Mouse (Mus musculus) B cell, adult 2 months (primary cell): ENCODE measurements at regions not wholly inside any gene's neighbourhood (a gene's known extent, or its start where the extent isn't known, plus 50 kb on each side); places are given as distances from the start of the nearest gene placed in this dataset.

Source experiments
- DNase-seq, 2 experiments: peaks; one replicate each; pipeline ENCODE4 v3.0.0; 2022

GRCm38 (mm10) chr14:64511300-64511699 is 407.2 kb downstream of the Prss52 start:
- DNase-seq: no peak

- no peak for DNase-seq
Measured at GRCm38 (mm10) chr14:64512726-64513125, 408.6 kb downstream of the Prss52 start.

GRCm38 (mm10) chr14:64517584-64518195 is 413.6 kb downstream of the Prss52 start:
- DNase-seq: no peak

GRCm38 (mm10) chr14:64524641-64525040 is 420.6 kb downstream of the Prss52 start:
- no peak for DNase-seq

- no peak for DNase-seq
Measured at GRCm38 (mm10) chr14:64525302-64526078, 421.4 kb downstream of the Prss52 start.

- DNase-seq: no peak
Measured at GRCm38 (mm10) chr14:64530541-64530940, 426.5 kb downstream of the Prss52 start.

GRCm38 (mm10) chr14:64531221-64531949 is 427.3 kb downstream of the Prss52 start:
- DNase-seq: no peak

GRCm38 (mm10) chr14:64532351-64532750 is 428.3 kb downstream of the Prss52 start:
- DNase-seq: no peak

- DNase-seq: no peak
Measured at GRCm38 (mm10) chr14:64533591-64534151, 429.6 kb downstream of the Prss52 start.

- no peak for DNase-seq
Measured at GRCm38 (mm10) chr14:64534194-64534593, 430.1 kb downstream of the Prss52 start.

GRCm38 (mm10) chr14:64539436-64539835 is 435.4 kb downstream of the Prss52 start:
- peak; percentile 2 to 14 for DNase-seq

- no peak for DNase-seq
Measured at GRCm38 (mm10) chr14:64545056-64545455, 441.0 kb downstream of the Prss52 start.

GRCm38 (mm10) chr14:64546787-64547186 is 442.7 kb downstream of the Prss52 start:
- DNase-seq: no peak

GRCm38 (mm10) chr14:64552951-64553350 is 448.9 kb downstream of the Prss52 start:
- DNase-seq: no peak

- DNase-seq: no peak
Measured at GRCm38 (mm10) chr14:64556042-64556441, 452.0 kb downstream of the Prss52 start.

- no peak for DNase-seq
Measured at GRCm38 (mm10) chr14:64557453-64557852, 453.4 kb downstream of the Prss52 start.

GRCm38 (mm10) chr14:64568689-64569088 is 464.6 kb downstream of the Prss52 start:
- DNase-seq: no peak

- no peak for DNase-seq
Measured at GRCm38 (mm10) chr14:64570951-64571350, 466.9 kb downstream of the Prss52 start.

GRCm38 (mm10) chr14:64572756-64573155 is 468.7 kb downstream of the Prss52 start:
- DNase-seq: no peak

GRCm38 (mm10) chr14:64573773-64574172 is 469.7 kb downstream of the Prss52 start:
- DNase-seq: no peak

GRCm38 (mm10) chr14:64574277-64574676 is 470.2 kb downstream of the Prss52 start:
- no peak for DNase-seq

- no peak for DNase-seq
Measured at GRCm38 (mm10) chr14:64574773-64575172, 470.7 kb downstream of the Prss52 start.

GRCm38 (mm10) chr14:64575954-64576353 is 471.9 kb downstream of the Prss52 start:
- no peak for DNase-seq
